Mouse (Mus musculus): ENCODE results near the gene Ntrk3.

Gene Ntrk3

DNA sequence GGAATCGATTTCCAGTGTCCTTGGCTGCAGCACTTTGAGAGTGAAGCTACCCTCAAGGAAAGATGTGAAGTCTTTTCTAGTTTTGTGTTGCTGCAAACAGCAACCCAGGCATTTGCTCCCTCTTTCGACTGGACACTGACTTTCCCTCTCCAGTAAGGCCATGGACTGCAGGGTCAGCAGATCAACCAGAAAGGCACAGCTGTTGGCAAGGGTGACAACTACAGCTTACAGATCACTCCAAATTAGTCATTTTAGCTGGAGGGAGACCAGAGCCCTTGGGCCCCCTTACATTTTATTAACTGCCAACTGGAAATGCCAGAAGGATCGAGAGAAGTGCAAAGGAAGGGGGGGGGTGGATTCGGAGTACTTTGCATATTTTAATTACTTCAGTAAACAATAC is 516.9 kb downstream of the Ntrk3 start:
- no peak for DNase-seq (ENCODE audit: low read depth)

DNA sequence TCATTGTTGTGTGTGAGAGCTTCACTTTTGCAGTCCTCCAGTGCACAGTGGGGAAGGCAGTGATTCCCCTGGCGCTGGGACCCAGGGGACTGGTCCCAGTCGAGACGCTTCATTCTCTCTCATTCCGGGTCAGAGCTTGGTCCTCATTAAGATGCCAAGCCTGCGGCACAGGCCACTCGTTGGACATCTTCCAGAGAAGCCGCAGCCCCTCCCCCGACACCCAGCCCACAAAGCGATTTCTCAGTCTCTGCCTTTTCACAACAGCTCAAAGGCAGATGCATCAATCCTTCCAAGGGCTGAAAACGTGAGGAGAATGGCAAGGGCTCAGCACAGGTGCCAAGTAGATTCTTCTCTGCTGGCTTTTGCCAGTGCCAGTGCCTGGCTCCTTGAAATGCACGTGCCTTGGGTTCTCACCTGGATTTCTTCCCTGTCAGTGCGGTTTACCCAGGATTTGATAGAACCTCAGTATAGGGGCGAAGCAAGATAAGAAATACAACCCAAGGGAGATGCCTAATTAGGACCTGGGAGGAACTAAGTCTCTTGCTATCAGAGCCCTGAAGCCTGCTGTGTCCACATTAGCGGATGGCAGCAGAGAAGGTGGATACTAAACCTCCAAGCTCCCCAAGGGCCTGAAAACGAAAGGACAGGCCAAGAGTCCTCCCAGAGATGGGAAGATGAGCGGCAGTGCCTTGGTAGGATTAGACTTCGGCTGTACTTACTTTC is 546.7 kb downstream of the Ntrk3 start:
- no peak for DNase-seq (ENCODE audit: low read depth)

- DNase-seq (ENCODE audit: low read depth): no peak
Observed at GRCm38 (mm10) chr7:78185578-78185977, 552.2 kb downstream of the Ntrk3 start.

- DNase-seq (ENCODE audit: low read depth): no peak
Observed at GRCm38 (mm10) chr7:78183396-78183795, 554.4 kb downstream of the Ntrk3 start.

GRCm38 (mm10) chr7:78179996-78180665 is 557.7 kb downstream of the Ntrk3 start:
- no peak for DNase-seq (ENCODE audit: low read depth)

DNA sequence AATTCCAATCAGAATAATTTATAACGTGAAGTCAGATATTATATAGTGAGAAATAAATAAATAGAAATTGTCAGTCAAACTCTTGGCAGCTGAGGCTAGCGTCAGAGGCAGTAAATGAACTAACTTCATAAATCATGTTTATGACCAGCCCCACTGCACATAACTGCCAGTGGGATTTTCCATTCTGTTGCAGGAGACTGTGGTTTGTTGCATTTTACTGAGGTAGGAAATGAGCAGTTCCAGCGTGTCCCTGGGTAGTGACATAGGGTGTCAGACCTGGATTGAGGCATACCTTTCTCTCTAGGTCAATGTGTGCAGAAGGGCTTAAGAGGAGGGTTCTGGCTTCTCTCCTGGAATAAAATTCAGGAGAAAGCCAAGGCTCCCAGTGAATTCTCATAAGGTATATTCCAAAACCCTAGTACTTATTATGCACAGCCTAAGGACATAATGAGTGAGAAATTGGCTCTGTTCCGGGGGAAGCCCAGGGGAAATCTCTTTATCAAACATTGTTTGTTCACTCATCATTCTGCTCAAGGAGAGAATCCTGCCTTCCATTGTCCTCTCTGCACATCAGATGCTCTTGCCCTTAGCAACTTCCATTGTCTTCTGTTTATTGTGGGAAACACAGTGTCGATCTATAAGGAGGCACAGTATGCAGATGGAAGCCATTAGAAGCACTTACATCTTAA is 565.4 kb downstream of the Ntrk3 start:
- no peak for DNase-seq (ENCODE audit: low read depth)

- DNase-seq (ENCODE audit: low read depth): no peak
Observed at GRCm38 (mm10) chr7:78165466-78165865, 572.3 kb downstream of the Ntrk3 start.

- no peak for DNase-seq (ENCODE audit: low read depth)
Observed at GRCm38 (mm10) chr7:78157946-78158345, 579.9 kb downstream of the Ntrk3 start.

DNA sequence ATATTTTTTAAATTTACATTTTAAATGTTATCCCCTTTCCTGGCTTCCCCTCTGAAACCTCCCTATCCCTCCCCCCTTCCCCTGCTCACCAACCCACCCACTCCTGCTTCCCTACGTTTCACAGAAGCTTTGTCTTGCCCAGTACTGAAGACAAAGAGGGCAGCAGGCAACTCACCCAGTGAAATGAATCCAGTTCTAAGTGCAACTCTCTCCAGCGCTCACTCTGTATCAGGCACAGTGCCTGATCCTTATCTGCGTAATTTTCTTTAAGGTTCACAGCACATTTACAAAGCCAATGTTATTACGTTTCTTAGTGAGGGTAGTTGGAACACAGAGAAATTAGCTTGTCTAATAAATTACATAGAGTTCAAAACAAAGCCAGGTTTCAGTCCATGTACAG is 592.6 kb downstream of the Ntrk3 start:
- DNase-seq (ENCODE audit: low read depth): no peak

DNA sequence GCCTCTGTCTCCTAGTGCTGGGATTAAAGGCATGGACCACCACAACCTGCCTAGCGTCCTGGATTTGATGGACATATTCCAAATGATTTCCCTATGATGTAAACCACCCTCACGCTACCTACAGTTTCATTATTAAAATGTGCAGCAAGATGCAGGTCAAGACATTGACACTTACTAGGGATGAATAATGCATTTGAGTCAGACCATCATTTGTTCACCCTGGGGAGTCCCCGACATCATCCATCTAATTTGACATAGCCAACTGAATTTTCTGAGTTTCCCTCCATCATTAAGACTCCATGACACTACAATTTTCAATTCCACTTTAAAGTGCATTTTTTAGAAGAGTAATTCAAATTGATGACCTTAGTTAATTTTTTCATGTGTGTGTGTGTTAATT is 593.0 kb downstream of the Ntrk3 start:
- no peak for DNase-seq (ENCODE audit: low read depth)

DNA sequence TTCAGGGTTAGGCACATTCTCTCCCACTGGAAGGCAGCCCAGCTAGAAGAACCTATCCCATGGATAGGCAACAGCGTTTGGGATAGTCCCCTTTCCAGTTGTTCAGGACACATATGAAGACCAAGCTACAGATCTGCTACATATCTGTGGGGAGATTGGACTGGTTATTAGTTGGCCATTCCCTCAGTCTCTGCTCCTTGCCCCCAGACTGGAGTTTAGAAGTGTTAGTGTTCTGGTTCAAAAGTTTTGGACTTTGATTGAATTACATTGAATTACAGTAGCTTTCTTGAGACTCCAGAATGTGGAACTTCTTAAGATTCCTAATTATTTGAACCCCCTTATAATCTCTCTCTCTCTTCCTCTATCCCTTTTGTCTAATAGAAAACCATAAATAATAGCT is 607.8 kb downstream of the Ntrk3 start:
- DNase-seq (ENCODE audit: low read depth): no peak

Measured in fibroblast of lung, adult 2 months (primary cell).